Mouse (Mus musculus) left cerebral cortex, adult 2 months (tissue): ENCODE data around the gene Gm21987. TPM values are rescaled to one million over a fixed set of nuclear protein-coding genes. Genes with fewer than 3 reads are reported as not detected.
"Not testable (repeated sequence)": the region's sequence is repeated elsewhere in the genome, so short reads cannot be mapped to it uniquely, and the experiment has no call there.

ENCODE experiments used
- DNase-seq, 2 experiments: peaks; one replicate each; pipeline ENCODE4 v3.0.0; 2021 to 2022; ENCODE audit warnings: low spot score in 2 of 2, mixed read lengths in 1 of 2; ENCODE audit errors: extremely low spot score in 1 of 2
- H3K27ac ChIP-seq: fragments of 200-600 bp; 2 replicates; pipeline ENCODE4 v1.8.1; 2022
- H3K4me3 ChIP-seq: fragments of 200-600 bp; 2 replicates; pipeline ENCODE4 v1.8.1; 2022
- CTCF ChIP-seq: fragments of 200-600 bp; IDR thresholded peaks from 2 replicates; pipeline ENCODE4 v1.8.1; 2022; ENCODE audit warnings: antibody characterized with exemption, mild to moderate bottlenecking, moderate library complexity
- intact Hi-C: fragments of 180-260 bp; cut with DNase I; formaldehyde crosslinking; loops from one replicate; pipeline ENCODE4 v1.15.1; 2025
- total RNA-seq, 2 experiments: library from RNA; stranded (reverse); gene quantifications; 2 replicates each; pipeline ENCODE4 v1.2.3; 2021

The Gm21987 gene
- total RNA-seq, 2 experiments from 2014 or later, result not detected

DNA sequence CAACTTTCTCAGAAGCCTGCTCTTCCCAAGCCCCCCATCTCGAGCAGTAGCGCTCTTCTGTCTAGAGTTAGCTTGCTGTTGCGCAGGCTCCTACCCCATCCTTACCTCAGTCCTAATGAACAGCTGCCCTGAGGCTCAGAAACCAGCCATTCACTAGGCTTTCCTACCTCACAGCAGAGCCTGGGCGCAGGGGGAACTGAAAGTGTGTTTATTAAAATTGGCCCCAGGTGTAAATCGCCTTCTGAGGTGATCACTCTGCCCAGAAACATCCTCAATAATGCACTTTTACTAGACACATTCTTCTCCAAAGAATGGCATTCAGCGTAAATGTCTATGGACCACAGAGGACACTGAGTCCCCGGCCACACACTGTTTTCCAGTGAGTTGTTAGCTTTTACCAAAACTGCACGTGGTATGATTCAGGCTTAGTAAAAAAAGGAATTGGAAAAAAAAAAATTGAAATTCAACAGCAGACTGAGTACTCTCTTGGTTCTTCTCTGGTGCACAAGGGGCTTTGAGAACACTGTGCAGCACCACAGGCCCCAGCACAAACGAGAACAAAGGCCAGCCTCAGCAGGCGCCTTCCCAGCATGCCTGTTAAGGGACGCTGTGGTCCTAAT lies 20.0 kb upstream of the Gm21987 start:
- Histone ChIP-seq H3K4me3 (no peak overlapping the region), H3K27ac (no peak overlapping the region)
- DNase-seq, result no peak
- intact Hi-C loops, result no loop called here
- no peak for TF ChIP-seq CTCF

DNA sequence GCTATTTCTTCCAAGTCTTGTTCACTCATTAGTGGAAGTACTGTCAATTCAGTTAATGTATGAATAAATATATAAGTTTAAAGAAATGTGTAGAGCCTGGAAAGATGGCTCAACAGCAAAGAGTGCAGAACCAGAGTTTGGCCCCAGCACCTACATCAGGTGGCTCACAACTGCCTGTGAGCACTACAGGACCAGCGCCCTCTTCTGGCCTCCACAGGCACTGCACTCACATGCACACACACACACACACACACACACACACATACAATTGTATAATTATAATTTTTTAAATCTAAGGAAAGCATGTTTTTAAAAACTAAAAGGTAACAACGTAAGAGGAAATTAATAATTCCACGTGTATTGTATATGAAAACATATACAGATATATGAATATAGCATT lies 17.5 kb upstream of the Gm21987 start:
- Histone ChIP-seq H3K4me3 (no peak overlapping the region), H3K27ac (no peak overlapping the region)
- TF ChIP-seq CTCF, result no peak; the same call in 1 of the 2 replicates
- intact Hi-C loops, result no loop called here
- no peak for DNase-seq

DNA sequence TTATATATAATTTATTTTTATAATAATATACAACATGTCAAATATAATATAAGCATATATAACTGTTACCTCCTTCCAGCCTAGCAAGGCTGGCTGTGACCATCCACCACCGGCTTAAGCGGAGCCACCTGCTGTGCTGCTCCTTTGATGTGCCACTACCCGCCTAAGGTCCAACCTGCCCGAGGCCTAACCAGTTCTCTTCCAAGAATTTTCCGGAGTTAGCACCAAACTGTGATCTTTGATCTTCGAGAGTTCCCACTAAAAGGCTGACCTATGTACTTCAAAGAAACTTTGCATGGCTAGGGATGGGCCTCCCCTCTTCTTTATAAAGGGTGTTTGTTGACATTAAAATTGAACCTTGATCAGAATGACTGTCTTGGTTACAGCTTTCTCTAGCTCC lies 12.4 kb upstream of the Gm21987 start:
- no peak for DNase-seq
- no peak overlapping the region for H3K27ac ChIP-seq
- intact Hi-C loops, result no loop called here
- no peak for TF ChIP-seq CTCF
- H3K4me3 ChIP-seq, result no peak overlapping the region

DNA sequence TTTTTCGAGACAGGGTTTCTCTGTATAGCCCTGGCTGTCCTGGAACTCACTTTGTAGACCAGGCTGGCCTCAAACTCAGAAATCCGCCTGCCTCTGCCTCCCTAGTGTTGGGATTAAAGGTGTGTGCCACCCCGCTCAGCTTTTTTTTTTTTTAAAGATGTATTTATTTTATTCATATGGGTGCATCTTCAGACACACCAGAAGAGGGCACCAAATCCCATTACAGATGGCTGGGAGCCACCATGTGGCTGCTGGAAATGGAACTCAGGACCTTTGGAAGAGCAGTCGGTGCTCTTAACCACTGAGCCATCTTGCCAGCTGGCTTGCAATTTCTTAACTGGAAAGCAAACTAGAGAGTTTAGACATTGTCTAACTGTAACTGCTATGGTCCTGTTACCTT lies 8.8 kb upstream of the Gm21987 start:
- intact Hi-C loops, DNase-seq, H3K4me3 ChIP-seq, H3K27ac ChIP-seq: not testable (repeated sequence)
- TF ChIP-seq CTCF, result peak; percentile 34

DNA sequence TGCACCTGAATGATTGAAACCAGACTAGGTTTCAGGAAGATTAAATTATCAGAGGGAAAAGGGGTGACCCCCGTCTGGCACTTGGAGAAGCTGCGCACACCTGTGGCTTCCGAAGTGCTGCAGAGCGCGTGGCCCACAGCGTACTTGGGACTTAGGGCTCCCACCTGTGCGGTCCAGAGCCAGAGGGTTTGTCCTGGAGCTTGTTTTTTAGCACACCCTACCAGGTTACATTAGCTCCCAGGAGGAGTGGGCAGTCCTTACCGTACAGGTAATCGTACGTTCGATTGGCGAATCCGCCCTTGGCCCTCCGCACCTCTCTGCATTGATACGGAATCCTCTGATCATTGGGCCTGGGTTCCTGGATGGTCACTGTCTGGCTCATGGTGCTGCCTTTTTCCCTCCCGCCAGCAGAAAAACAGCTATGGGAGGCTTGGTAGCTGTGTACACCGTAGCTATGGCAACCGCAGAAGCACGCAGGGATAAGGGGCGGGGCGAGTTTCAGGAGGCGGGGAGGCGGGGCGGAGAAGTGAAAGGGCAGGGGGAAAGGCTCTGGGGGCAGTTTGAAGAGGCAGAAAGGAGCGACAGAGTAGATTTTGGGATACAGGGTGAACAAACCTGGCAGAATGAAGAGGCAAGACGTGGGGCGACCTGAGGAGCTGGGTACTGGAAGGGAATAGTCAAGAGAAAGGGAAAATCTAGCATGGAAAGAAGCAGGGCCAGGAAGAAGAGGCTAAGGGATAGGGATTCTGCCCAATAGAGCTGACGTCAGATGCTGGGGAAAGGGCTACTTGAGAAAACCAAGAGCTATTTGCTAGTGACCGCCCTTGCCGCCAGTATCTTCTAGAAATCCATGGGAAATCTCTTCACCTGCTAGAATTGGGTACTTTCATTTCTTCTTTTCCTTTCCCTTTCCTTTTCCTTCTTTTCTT lies 5.2 kb upstream of the Gm21987 start, which contains the start of gene Maats1:
Gene Maats1 (minus strand): TSS at position 748 of the 929 bp plus-strand sequence.
- intact Hi-C loops, result no loop called here
- peak; percentile 72 to 75 for DNase-seq
- TF ChIP-seq CTCF, result no peak
- Histone ChIP-seq H3K27ac (peak within 1 kb of the TSS; percentile 56), H3K4me3 (peak within 1 kb of the TSS; percentile 53)

DNA sequence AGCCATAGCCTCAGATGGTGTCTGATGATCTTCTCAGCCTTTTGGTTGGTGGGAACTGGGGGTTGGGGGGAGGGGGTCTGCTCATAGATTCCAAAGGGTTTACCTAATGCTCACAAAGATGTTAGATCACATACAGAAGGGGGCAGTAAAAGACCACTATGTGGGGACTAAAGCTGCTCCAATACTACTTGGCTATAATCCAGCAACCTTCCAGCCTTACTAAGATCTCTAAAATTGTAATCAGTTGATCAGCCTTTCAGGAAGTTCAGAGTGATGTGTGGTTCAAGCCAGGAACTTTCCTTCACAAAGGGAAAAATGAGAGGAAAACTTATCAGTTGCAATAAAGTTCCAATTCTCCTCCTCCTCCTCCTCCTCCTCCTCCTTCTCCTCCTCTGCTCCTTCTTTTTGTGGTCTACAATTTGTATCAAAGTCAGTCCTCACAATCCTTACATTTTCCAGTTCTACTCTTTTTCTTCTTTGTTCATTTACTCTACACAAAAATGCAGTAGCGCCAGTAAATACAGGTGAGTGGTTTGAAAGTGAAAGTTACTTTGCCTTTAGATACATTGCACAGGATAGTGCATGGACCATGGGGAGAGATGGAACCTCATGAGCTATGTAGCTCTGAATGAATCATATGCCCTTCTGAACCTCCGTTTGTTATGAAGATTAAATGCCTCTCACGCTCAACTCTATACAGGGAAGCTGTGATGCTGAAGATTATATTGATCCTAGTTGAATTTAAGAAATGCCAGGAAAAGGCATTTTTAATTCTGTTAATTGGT lies 1.7 kb upstream of the Gm21987 start:
- no peak overlapping the region for H3K27ac ChIP-seq
- H3K4me3 ChIP-seq, result no peak overlapping the region
- DNase-seq, result no peak
- peak; percentile 38 for TF ChIP-seq CTCF
- intact Hi-C loops, result no loop called here

DNA sequence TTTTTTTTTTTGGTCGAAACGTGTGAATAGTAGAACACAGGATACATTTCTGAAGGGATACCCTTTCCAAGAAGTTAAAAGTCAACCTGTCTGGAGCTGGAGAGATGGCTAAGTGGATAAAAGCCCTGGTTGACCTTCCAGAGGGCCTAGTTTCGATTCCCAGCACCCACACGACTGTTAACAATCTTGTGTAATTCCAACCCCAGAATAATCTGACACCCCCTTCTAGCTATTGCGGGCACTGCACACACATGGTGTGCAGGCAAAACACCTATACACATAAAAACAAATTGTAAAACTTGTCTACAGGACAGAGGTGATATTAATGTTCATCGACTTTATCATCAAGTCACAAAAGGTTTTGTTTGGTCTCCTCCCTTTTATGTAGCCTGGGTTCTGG lies 748 bp downstream of the Gm21987 start:
- intact Hi-C loops, result loop anchor here (2.0 kb wide), 2 partner anchors 105 to 159 kb away; partner anchors contain the start of gene Adprh
- peak overlapping the region; percentile 87; the same call in 1 of the 2 replicates for H3K27ac ChIP-seq

DNA sequence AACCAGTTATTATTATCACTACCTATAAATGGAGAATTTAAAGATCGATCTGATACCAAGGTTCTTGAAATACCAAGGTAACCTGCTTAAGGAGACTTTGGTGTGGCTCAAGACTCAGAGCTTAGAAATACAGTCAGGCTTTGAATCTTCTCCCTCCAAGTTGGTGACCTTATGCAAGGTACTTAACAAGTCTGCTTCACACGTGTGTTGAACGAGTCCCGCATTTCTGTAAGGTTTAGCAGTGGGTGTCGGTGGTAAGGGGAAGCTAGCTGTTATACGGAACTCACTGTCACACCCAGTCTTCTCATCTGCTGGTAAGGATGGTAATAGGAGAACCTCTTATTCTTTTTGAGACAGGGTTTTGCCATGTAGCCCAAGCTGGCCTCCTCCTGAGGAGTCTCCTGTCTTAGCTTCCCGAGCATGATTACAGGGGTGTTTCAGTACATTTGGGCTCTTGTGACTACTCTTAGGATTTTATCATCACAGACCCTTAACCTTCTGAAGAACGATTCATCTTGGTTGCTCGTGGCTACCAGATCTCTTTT lies 1.4 kb downstream of the Gm21987 start:
- intact Hi-C loops, result no loop called here
- H3K27ac ChIP-seq, result no peak overlapping the region
- no peak for DNase-seq
- no peak overlapping the region for H3K4me3 ChIP-seq
- TF ChIP-seq CTCF, result no peak

More for the DNA sequence above, 748 bp downstream of the Gm21987 start:
- H3K4me3 ChIP-seq, result peak overlapping the region; percentile 74
- no peak for DNase-seq
- TF ChIP-seq CTCF, result no peak

DNA sequence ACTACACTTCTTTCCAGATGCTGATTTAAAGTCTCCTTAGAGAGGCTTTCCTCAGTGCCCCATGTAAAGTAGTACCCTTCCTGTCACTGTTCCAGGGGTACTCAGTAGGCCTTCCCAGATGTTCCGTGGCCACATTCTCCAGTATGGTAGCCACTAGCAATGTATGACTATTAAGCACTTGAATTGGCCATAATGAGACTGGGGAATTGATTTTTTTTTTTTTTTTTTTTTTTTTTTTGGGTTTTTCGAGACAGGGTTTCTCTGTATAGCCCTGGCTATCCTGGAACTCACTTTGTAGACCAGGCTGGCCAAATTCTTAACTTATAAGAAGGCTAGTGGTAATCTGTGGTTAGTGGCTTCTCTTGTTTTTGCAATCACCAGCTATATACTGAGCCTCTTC lies 3.0 kb downstream of the Gm21987 start:
- Histone ChIP-seq H3K4me3 (no peak overlapping the region), H3K27ac (no peak overlapping the region)
- no peak for DNase-seq
- TF ChIP-seq CTCF, result no peak
- intact Hi-C loops, result no loop called here

DNA sequence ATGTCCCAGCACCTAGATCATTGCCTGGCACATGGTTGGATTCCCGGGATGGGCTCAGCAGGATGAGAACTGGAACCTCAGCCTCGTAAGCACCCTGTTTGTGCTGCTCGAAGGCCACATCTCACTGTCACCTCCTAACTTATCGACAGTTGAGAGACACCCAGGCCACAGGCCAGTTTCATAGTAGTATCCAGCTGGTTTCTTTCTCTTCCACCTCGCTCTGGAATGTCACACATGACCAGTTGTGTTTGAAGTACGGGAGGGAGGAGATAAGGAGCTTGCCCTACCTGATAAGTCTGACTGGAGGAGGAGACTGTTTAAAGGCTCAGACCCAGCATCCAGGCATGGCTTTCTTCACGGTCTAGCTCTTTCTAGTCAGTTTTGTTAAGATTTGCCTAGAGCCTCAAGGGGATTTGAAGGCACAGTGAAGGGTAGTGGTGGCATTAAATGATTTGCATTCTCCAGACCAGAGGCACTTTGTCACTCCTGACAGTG lies 3.6 kb downstream of the Gm21987 start:
- no peak overlapping the region for H3K4me3 ChIP-seq
- H3K27ac ChIP-seq, result no peak overlapping the region
- intact Hi-C loops, result no loop called here
- DNase-seq, result no peak
- TF ChIP-seq CTCF, result no peak

DNA sequence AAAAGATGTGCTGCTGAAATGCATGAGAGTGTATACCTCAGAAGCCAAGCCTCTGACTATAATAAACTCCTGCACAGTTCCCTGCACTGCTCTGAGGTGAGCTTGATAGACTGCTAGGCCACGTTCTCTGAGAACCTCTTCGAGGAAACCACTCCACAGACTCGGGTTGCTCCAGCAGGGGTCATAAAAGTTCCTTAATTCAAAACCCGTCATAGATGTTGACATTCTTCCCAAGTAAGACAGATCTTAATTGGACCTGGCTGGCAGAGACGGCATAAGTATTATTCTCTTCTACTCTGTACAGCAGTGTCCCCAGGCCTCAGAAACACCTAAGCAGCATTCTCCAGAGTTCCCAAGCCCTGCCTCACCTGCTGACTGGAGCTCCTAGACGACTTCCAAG lies 4.1 kb downstream of the Gm21987 start:
- intact Hi-C loops, result no loop called here
- no peak overlapping the region for H3K27ac ChIP-seq
- no peak for DNase-seq
- no peak overlapping the region for H3K4me3 ChIP-seq
- TF ChIP-seq CTCF, result no peak
